Mouse (Mus musculus) frontal cortex, adult (tissue): ENCODE data around the gene Gm49322.

ENCODE experiments used
- ATAC-seq: cut with Nextera tagmentation; 2 replicates; pipeline ENCODE4 v1.9.2; 2017; ENCODE audit warnings: mild to moderate bottlenecking, moderate library complexity, mixed read lengths; ENCODE audit not compliant: low TSS enrichment

Gm49322 gene

GRCm38 (mm10) chr10:80655406-80656129, 49.7 kb downstream of the Gm49322 start:
- no peak for ATAC-seq

DNA sequence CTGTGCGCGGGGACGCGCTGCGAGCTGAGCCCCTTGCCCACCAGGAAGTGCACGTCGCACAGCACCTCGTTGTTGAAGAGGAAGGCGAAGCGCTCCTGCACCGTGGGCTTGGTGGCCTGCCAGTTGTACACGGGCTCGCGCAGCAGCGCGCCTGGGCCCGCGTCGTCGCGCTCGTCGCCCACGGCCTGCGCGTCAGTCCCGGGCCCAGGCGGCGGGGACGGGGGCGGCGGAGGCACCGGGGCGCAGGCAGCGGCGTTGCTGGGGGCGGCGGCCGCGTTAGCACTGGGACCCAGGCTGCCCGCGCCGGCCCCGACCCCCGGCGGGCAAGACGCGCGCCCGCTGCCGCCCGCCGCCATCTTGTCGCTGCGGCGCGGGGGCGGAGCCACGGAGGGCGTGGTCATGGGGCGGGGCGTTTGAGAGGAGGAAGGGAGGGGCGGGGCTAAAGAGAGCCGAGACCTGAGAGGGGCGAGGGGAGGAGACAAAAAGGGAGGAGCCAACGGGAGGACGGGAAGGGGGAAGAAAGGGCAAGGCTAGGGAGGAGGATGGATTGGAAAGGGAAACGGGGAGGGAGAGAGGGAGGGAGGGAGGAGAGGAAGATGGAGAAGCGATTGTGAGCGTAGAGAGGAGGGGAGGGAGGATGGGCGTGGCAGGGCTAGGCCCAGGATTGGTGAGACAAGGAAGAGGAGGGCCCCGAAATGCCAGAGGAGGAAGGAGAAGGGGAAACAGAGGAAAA, 50.5 kb downstream of the Gm49322 start:
- peak; percentile 83 for ATAC-seq

GRCm38 (mm10) chr10:80656863-80657623, 51.2 kb downstream of the Gm49322 start, which contains the start of gene Btbd2:
Btbd2 (minus strand) TSS chr10:80657071.
- ATAC-seq = peak; percentile 21; the same call in 1 of the 2 replicates

DNA sequence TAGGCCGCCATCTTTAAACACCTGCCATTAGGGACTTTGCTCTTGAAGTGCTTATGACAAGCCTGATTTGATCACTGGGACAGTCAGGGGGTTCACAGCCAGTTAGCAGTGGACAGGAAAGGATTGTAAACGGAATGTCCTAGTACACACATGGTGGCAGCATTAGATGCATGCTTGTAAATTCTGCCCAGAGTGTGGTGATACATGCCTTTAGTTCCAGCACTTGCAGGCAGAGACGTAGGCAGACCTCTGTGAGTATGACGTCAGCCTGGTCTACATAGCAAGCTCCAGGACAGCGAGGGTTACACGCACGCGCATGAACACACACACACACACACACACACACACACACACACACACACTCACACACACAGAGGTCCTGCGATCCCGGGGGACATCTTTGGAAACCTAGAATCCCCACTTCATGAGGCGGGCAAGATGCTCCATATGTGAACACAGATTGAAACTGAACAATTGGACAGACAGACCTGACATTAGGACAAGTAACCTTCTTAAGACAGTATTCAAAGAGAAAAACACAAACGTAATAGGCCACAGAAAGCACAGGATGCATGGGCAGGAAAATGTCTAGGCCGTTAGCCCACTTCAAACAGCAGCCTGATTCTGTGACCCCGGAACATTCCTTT, 52.5 kb downstream of the Gm49322 start:
- no peak for ATAC-seq

DNA sequence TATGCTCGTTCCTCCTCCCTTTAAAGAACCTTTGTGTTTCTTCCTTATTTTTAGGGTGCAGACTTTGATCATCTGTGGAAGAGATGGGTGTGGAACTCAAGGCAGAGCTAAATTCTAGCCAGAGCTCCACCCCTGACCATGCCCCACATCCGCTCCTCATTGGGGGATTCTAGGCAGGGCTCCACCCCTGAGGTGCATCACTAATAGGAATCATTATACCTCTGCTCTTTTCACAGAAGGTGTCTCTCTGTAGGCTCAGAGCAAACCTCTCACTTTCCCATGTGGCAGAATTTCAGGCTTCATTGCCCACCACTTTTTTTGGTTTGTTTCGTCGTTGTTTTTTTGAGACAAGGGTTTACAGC, 53.0 kb downstream of the Gm49322 start:
- ATAC-seq = no peak

DNA sequence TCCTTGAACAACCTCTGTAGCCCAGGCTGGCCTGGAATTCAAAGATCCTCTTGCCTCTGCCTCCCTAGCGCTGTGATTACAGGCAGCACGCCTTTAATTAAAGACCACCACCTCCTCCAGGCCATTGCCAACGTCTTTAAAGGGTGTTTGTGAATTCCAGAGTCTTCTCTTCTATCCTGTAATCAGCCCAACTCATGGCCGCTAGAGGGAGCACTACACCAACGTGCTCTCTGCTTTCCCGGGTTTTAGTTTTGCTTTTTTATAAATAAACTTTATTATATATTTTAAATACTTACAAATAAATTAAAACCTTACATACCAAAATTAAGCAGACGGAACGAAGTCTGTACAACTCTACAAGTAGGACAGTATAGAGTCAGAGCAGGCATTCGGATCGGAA, 53.4 kb downstream of the Gm49322 start:
- no peak for ATAC-seq

- ATAC-seq = no peak
Observed at GRCm38 (mm10) chr10:80661149-80661548, 55.3 kb downstream of the Gm49322 start.

- ATAC-seq = no peak
Observed at GRCm38 (mm10) chr10:80663485-80664196, 57.8 kb downstream of the Gm49322 start.

GRCm38 (mm10) chr10:80664197-80665015, 58.6 kb downstream of the Gm49322 start:
- peak; percentile 56; the same call in 1 of the 2 replicates for ATAC-seq

DNA sequence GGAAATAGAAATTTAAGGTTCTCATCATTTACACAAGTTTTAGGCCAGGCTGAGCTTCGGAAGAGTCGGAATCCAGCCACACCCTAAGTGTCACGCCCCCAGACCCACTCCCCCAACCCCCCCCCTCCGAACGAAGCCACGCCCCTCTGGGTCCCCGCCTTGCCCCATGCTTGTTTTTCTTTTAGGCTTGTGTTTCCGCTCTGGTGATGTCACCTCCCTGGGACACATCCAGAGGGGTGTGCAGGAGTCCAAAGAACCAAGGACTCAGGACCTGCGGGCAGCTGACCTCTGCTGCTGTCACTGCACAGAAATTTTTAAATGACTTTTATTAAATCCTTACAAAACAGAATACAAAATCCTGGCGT, 59.2 kb downstream of the Gm49322 start:
- no peak for ATAC-seq
